Mouse (Mus musculus) intestine, embryonic 15.5 days (tissue): ENCODE results near the gene Bglap. TPM values are rescaled to one million over a fixed set of nuclear protein-coding genes. Genes with fewer than 3 reads are reported as not detected.
A peak's percentile ranks its signal among the peaks of the same experiment; 100 is the strongest.

Experiments
- ATAC-seq: fragments of 200-750 bp; cut with Nextera tagmentation; 2 replicates; pipeline ENCODE4 v1.8.0; 2017; ENCODE audit warnings: moderate TSS enrichment, moderate library complexity
- H3K27ac ChIP-seq: fragments of 300-500 bp; sonication (generic); 2 replicates; pipeline ENCODE4 v1.5.1; 2015; ENCODE audit warnings: mild to moderate bottlenecking, inconsistent platforms
- H3K27me3 ChIP-seq: fragments of 300-500 bp; sonication (generic); replicated peaks from 2 replicates; pipeline ENCODE4 v1.6.1; 2015; ENCODE audit warnings: inconsistent platforms
- H3K36me3 ChIP-seq: fragments of 300-500 bp; sonication (generic); 2 replicates; pipeline ENCODE4 v1.6.1; 2015; ENCODE audit warnings: inconsistent platforms
- H3K4me1 ChIP-seq: fragments of 300-500 bp; sonication (generic); replicated peaks from 2 replicates; pipeline ENCODE4 v1.6.1; 2015; ENCODE audit warnings: inconsistent platforms
- H3K4me2 ChIP-seq: fragments of 300-500 bp; sonication (generic); replicated peaks from 2 replicates; pipeline ENCODE4 v1.6.1; 2015; ENCODE audit warnings: mild to moderate bottlenecking, inconsistent platforms
- H3K4me3 ChIP-seq: fragments of 300-500 bp; sonication (generic); replicated peaks from 2 replicates; pipeline ENCODE4 v1.5.1; 2015; ENCODE audit warnings: inconsistent platforms
- H3K9ac ChIP-seq: fragments of 300-500 bp; sonication (generic); 2 replicates; pipeline ENCODE4 v1.6.1; 2015; ENCODE audit warnings: inconsistent platforms
- H3K9me3 ChIP-seq: fragments of 300-500 bp; sonication (generic); 2 replicates; pipeline ENCODE4 v1.6.1; 2016; ENCODE audit warnings: inconsistent platforms
- WGBS: fragments of 180-500 bp; shearing (Covaris S2); methylation state at CpG from one replicate; pipeline ENCODE4 v1.1.7; 2015; 5-methylcytosine and 5-hydroxymethylcytosine counted together
- polyA plus RNA-seq: library from polyadenylated mRNA; unstranded; fragments of >200 nt; fragmentation: Nextera tagmentation; extraction: Ambion mirVana; gene quantifications from 2 replicates; pipeline ENCODE4 v1.2.1, GENCODE M21; 2015

The Bglap gene
- polyA plus RNA-seq, 1 experiment from 2014 or later: not detected

GRCm38 (mm10) chr3:88335436-88336053 lies 48.7 kb downstream of the Bglap start:
- H3K9ac ChIP-seq: peak overlapping the region; percentile 95
- H3K36me3 ChIP-seq: no peaks in the 10 kb centered on the region
- no peaks in the 10 kb centered on the region for H3K27me3 ChIP-seq
- ATAC-seq: peak; percentile 31
- peaks cover 10% of the 10 kb centered on the region for H3K4me1 ChIP-seq
- H3K4me2 ChIP-seq: peak overlapping the region; percentile 66
- no peaks in the 10 kb centered on the region for H3K9me3 ChIP-seq
- under 1% methylated on average over 27 of the region's 27 CpGs for WGBS
- peak overlapping the region; percentile 93 for H3K27ac ChIP-seq
- peak overlapping the region; percentile 81 for H3K4me3 ChIP-seq

GRCm38 (mm10) chr3:88334902-88335435 lies 49.3 kb downstream of the Bglap start:
- no peak for ATAC-seq
- Histone ChIP-seq H3K4me1 (peaks cover 10% of the 10 kb centered on the region), H3K4me2 (peak overlapping the region; percentile 66), H3K27ac (peak overlapping the region; percentile 93), H3K4me3 (peak overlapping the region; percentile 81), H3K9me3 (no peaks in the 10 kb centered on the region), H3K9ac (peak overlapping the region; percentile 95), H3K36me3 (no peaks in the 10 kb centered on the region), H3K27me3 (no peaks in the 10 kb centered on the region)
- 32% methylated on average over 3 of the region's 3 CpGs for WGBS

GRCm38 (mm10) chr3:88334029-88334658 lies 50.1 kb downstream of the Bglap start:
- Histone ChIP-seq H3K9me3 (no peaks in the 10 kb centered on the region), H3K4me3 (peak overlapping the region; percentile 81), H3K27ac (peak overlapping the region; percentile 93), H3K9ac (peak overlapping the region; percentile 42), H3K4me1 (peaks cover 10% of the 10 kb centered on the region), H3K27me3 (no peaks in the 10 kb centered on the region), H3K4me2 (peak overlapping the region; percentile 66), H3K36me3 (peaks cover 2% of the 10 kb centered on the region; the same call in 1 of the 2 replicates)
- ATAC-seq: peak; percentile 83
- WGBS: 34% methylated on average over 12 of the region's 12 CpGs

Other genes starting within 250 kb of the Bglap start
- 19.7 and 20.8 TPM in 2 replicates for gene Mef2d, start 242.1 kb downstream of the Bglap start, polyA plus RNA-seq
- 0.59 and 0.69 TPM in 2 replicates for gene Rhbg, start 129.8 kb downstream of the Bglap start, polyA plus RNA-seq
- 0.15 and 0.42 TPM in 2 replicates for gene Gm38392, start 97.3 kb downstream of the Bglap start, polyA plus RNA-seq
- 10.2 and 12.2 TPM in 2 replicates for gene Tsacc, start 87.5 kb downstream of the Bglap start, polyA plus RNA-seq
- 520 and 528 TPM in 2 replicates for gene Cct3, start 87.3 kb downstream of the Bglap start, polyA plus RNA-seq
- gene Glmp, start 59.4 kb downstream of the Bglap start, polyA plus RNA-seq: 268 and 282 TPM in 2 replicates
- gene Tmem79, start 48.3 kb downstream of the Bglap start, polyA plus RNA-seq: 20.6 and 21.6 TPM in 2 replicates
- 39.9 and 45.8 TPM in 2 replicates for gene Smg5, start 48.2 kb downstream of the Bglap start, polyA plus RNA-seq
- 3.7 and 4.2 TPM in 2 replicates for gene Paqr6, start 19.9 kb downstream of the Bglap start, polyA plus RNA-seq
- 1.3 and 2.7 TPM in 2 replicates for gene Bglap3, start 11.7 kb downstream of the Bglap start, polyA plus RNA-seq
- gene Bglap2, start 5.8 kb downstream of the Bglap start, polyA plus RNA-seq: not detected in 2 replicates
- gene Pmf1, start 25.9 kb upstream of the Bglap start, polyA plus RNA-seq: 127 and 128 TPM in 2 replicates
- 17.2 and 17.3 TPM in 2 replicates for gene Slc25a44, start 40.7 kb upstream of the Bglap start, polyA plus RNA-seq
- 30.9 and 39.2 TPM in 2 replicates for gene Sema4a, start 76.7 kb upstream of the Bglap start, polyA plus RNA-seq
- gene Lmna, start 125.5 kb upstream of the Bglap start, polyA plus RNA-seq: 120 TPM in 2 replicates
- gene Mex3a, start 147.9 kb upstream of the Bglap start, polyA plus RNA-seq: 9.6 and 11.2 TPM in 2 replicates
- gene Rab25, start 163.8 kb upstream of the Bglap start, polyA plus RNA-seq: 75.2 and 89.8 TPM in 2 replicates
- gene Lamtor2, start 168.6 kb upstream of the Bglap start, polyA plus RNA-seq: 188 and 231 TPM in 2 replicates
- gene Ubqln4, start 169.3 kb upstream of the Bglap start, polyA plus RNA-seq: 43.6 and 43.7 TPM in 2 replicates
- 338 and 390 TPM in 2 replicates for gene Ssr2, start 191.4 kb upstream of the Bglap start, polyA plus RNA-seq
- gene Arhgef2, start 221.5 kb upstream of the Bglap start, polyA plus RNA-seq: 60.4 and 61.2 TPM in 2 replicates